Mouse (Mus musculus) neural tube, embryonic 12.5 days (tissue): ENCODE measurements at regions not wholly inside any gene's neighbourhood (a gene's known extent, or its start where the extent isn't known, plus 50 kb on each side); places are given as distances from the start of the nearest gene placed in this dataset.

ENCODE experiments used
- ATAC-seq: fragments of 200-750 bp; cut with Nextera tagmentation; 2 replicates; pipeline ENCODE4 v1.8.0; 2017; ENCODE audit warnings: low read depth, mild to moderate bottlenecking, moderate TSS enrichment, moderate library complexity; ENCODE audit not compliant: low FRiP score
- H3K27ac ChIP-seq: fragments of 300-500 bp; sonication (generic); 2 replicates; pipeline ENCODE4 v1.5.1; 2016
- H3K27me3 ChIP-seq: fragments of 300-500 bp; sonication (generic); replicated peaks from 2 replicates; pipeline ENCODE4 v1.6.1; 2016; ENCODE audit warnings: mild to moderate bottlenecking
- H3K36me3 ChIP-seq: fragments of 300-500 bp; sonication (generic); 2 replicates; pipeline ENCODE4 v1.6.1; 2016; ENCODE audit warnings: mild to moderate bottlenecking
- H3K4me1 ChIP-seq: fragments of 300-500 bp; sonication (generic); 2 replicates; pipeline ENCODE4 v1.6.1; 2016
- H3K4me2 ChIP-seq: fragments of 300-500 bp; sonication (generic); replicated peaks from 2 replicates; pipeline ENCODE4 v1.6.1; 2016; ENCODE audit warnings: mild to moderate bottlenecking
- H3K4me3 ChIP-seq: fragments of 300-500 bp; sonication (generic); 2 replicates; pipeline ENCODE4 v1.5.1; 2016
- H3K9ac ChIP-seq: fragments of 300-500 bp; sonication (generic); 2 replicates; pipeline ENCODE4 v1.6.1; 2016; ENCODE audit warnings: mild to moderate bottlenecking
- H3K9me3 ChIP-seq: fragments of 300-500 bp; sonication (generic); 2 replicates; pipeline ENCODE4 v1.6.1; 2016; ENCODE audit warnings: mild to moderate bottlenecking
- WGBS: fragments of 180-500 bp; shearing (Covaris S2); methylation state at CpG from one replicate; pipeline ENCODE4 v1.1.7; 2016; 5-methylcytosine and 5-hydroxymethylcytosine counted together

GRCm38 (mm10) chr12:110206271-110206670 lies 72.6 kb upstream of the Dio3 start:
- 54% methylated on average over 5 of the region's 5 CpGs for WGBS
- H3K9ac ChIP-seq, result no peak overlapping the region
- no peaks in the 10 kb centered on the region for H3K27me3 ChIP-seq
- ATAC-seq, result no peak
- H3K4me3 ChIP-seq, result no peak overlapping the region
- H3K27ac ChIP-seq, result no peak overlapping the region
- H3K9me3 ChIP-seq, result no peaks in the 10 kb centered on the region
- no peak overlapping the region for H3K4me2 ChIP-seq
- 0 out of 2 replicates have a peak, but pooled peaks cover 5% of the 10 kb centered on the region for H3K4me1 ChIP-seq
- H3K36me3 ChIP-seq, result no peaks in the 10 kb centered on the region

- 22% methylated on average over 6 of the region's 6 CpGs for WGBS
- no peak overlapping the region for H3K9ac ChIP-seq
- H3K36me3 ChIP-seq, result no peaks in the 10 kb centered on the region
- no peak overlapping the region for H3K4me3 ChIP-seq
- no peaks in the 10 kb centered on the region for H3K9me3 ChIP-seq
- H3K27ac ChIP-seq, result no peak overlapping the region
- no peak overlapping the region for H3K4me2 ChIP-seq
- 0 out of 2 replicates have a peak, but pooled peaks cover 5% of the 10 kb centered on the region for H3K4me1 ChIP-seq
- no peaks in the 10 kb centered on the region for H3K27me3 ChIP-seq
- no peak for ATAC-seq
These were observed 72.1 kb upstream of the Dio3 start for GRCm38 (mm10) chr12:110206812-110207211.

- Histone ChIP-seq H3K4me1 (0 out of 2 replicates have a peak, but pooled peaks cover 5% of the 10 kb centered on the region), H3K4me3 (no peak overlapping the region), H3K27me3 (no peaks in the 10 kb centered on the region), H3K9ac (no peak overlapping the region), H3K4me2 (no peak overlapping the region), H3K36me3 (no peaks in the 10 kb centered on the region), H3K9me3 (no peaks in the 10 kb centered on the region), H3K27ac (no peak overlapping the region)
- 38% methylated on average over 9 of the region's 9 CpGs for WGBS
- no peak for ATAC-seq
These were observed 71.5 kb upstream of the Dio3 start for GRCm38 (mm10) chr12:110207246-110207852.

GRCm38 (mm10) chr12:110212716-110213115 lies 66.2 kb upstream of the Dio3 start:
- Histone ChIP-seq H3K4me3 (no peak overlapping the region), H3K4me2 (no peak overlapping the region), H3K9me3 (no peaks in the 10 kb centered on the region), H3K4me1 (peaks cover 3% of the 10 kb centered on the region; the same call in 1 of the 2 replicates), H3K27ac (no peak overlapping the region), H3K27me3 (no peaks in the 10 kb centered on the region), H3K9ac (no peak overlapping the region), H3K36me3 (no peaks in the 10 kb centered on the region)
- ATAC-seq, result no peak
- 89% methylated on average over 4 of the region's 4 CpGs for WGBS

- Histone ChIP-seq H3K27me3 (no peaks in the 10 kb centered on the region), H3K4me2 (no peak overlapping the region), H3K4me3 (no peak overlapping the region), H3K4me1 (peaks cover 3% of the 10 kb centered on the region; the same call in 1 of the 2 replicates), H3K36me3 (no peaks in the 10 kb centered on the region), H3K9me3 (no peaks in the 10 kb centered on the region), H3K9ac (no peak overlapping the region), H3K27ac (no peak overlapping the region)
- no peak for ATAC-seq
- 38% methylated on average over 8 of the region's 8 CpGs for WGBS
These were observed 64.0 kb upstream of the Dio3 start for GRCm38 (mm10) chr12:110214833-110215232.

- Histone ChIP-seq H3K36me3 (no peaks in the 10 kb centered on the region), H3K27me3 (no peaks in the 10 kb centered on the region), H3K4me3 (no peak overlapping the region), H3K4me2 (no peak overlapping the region), H3K27ac (no peak overlapping the region), H3K4me1 (peaks cover 3% of the 10 kb centered on the region; the same call in 1 of the 2 replicates), H3K9ac (no peak overlapping the region), H3K9me3 (no peaks in the 10 kb centered on the region)
- WGBS, result 73% methylated on average over 6 of the region's 6 CpGs
- ATAC-seq, result no peak
These were observed 63.6 kb upstream of the Dio3 start for GRCm38 (mm10) chr12:110215311-110215710.

- H3K4me1 ChIP-seq, result peaks cover 2% of the 10 kb centered on the region; the same call in 1 of the 2 replicates
- no peak overlapping the region for H3K9ac ChIP-seq
- H3K4me3 ChIP-seq, result no peak overlapping the region
- H3K36me3 ChIP-seq, result no peaks in the 10 kb centered on the region
- no peak overlapping the region for H3K4me2 ChIP-seq
- no peak overlapping the region for H3K27ac ChIP-seq
- no peaks in the 10 kb centered on the region for H3K9me3 ChIP-seq
- H3K27me3 ChIP-seq, result no peaks in the 10 kb centered on the region
- ATAC-seq, result no peak
- 87% methylated on average over 8 of the region's 8 CpGs for WGBS
These were observed 59.1 kb upstream of the Dio3 start for GRCm38 (mm10) chr12:110219750-110220149.

GRCm38 (mm10) chr12:110220516-110220915 lies 58.4 kb upstream of the Dio3 start:
- ATAC-seq, result no peak
- Histone ChIP-seq H3K27ac (no peak overlapping the region), H3K4me2 (no peak overlapping the region), H3K36me3 (no peaks in the 10 kb centered on the region), H3K4me1 (no peaks in the 10 kb centered on the region), H3K4me3 (no peak overlapping the region), H3K9ac (no peak overlapping the region), H3K27me3 (no peaks in the 10 kb centered on the region), H3K9me3 (no peaks in the 10 kb centered on the region)
- WGBS, result 75% methylated on average over 8 of the region's 8 CpGs

GRCm38 (mm10) chr12:110221184-110221583 lies 57.7 kb upstream of the Dio3 start:
- H3K4me2 ChIP-seq, result no peak overlapping the region
- ATAC-seq, result no peak
- 67% methylated on average over 4 of the region's 4 CpGs for WGBS

GRCm38 (mm10) chr12:110221679-110222078 lies 57.2 kb upstream of the Dio3 start:
- H3K4me3 ChIP-seq, result no peak overlapping the region
- H3K36me3 ChIP-seq, result no peaks in the 10 kb centered on the region
- H3K9me3 ChIP-seq, result no peaks in the 10 kb centered on the region
- no peak overlapping the region for H3K27ac ChIP-seq
- no peak overlapping the region for H3K4me2 ChIP-seq
- WGBS, result 72% methylated on average over 3 of the region's 3 CpGs
- no peaks in the 10 kb centered on the region for H3K27me3 ChIP-seq
- no peak for ATAC-seq
- H3K4me1 ChIP-seq, result no peaks in the 10 kb centered on the region
- H3K9ac ChIP-seq, result no peak overlapping the region

More at GRCm38 (mm10) chr12:110221184-110221583, 57.7 kb upstream of the Dio3 start:
- Histone ChIP-seq H3K27ac (no peak overlapping the region), H3K9me3 (no peaks in the 10 kb centered on the region), H3K27me3 (no peaks in the 10 kb centered on the region), H3K36me3 (no peaks in the 10 kb centered on the region), H3K4me3 (no peak overlapping the region), H3K4me1 (no peaks in the 10 kb centered on the region), H3K9ac (no peak overlapping the region)

- no peaks in the 10 kb centered on the region for H3K9me3 ChIP-seq
- ATAC-seq, result no peak
- no peaks in the 10 kb centered on the region for H3K27me3 ChIP-seq
- H3K9ac ChIP-seq, result no peak overlapping the region
- no peak overlapping the region for H3K4me3 ChIP-seq
- no peak overlapping the region for H3K27ac ChIP-seq
- H3K4me2 ChIP-seq, result no peak overlapping the region
- no peaks in the 10 kb centered on the region for H3K36me3 ChIP-seq
- 90% methylated on average over 7 of the region's 7 CpGs for WGBS
- H3K4me1 ChIP-seq, result no peaks in the 10 kb centered on the region
These were observed 54.6 kb upstream of the Dio3 start for GRCm38 (mm10) chr12:110224250-110224649.

- Histone ChIP-seq H3K9ac (no peak overlapping the region), H3K27me3 (no peaks in the 10 kb centered on the region), H3K27ac (no peak overlapping the region), H3K4me2 (no peak overlapping the region), H3K9me3 (no peaks in the 10 kb centered on the region), H3K4me3 (no peak overlapping the region), H3K4me1 (no peaks in the 10 kb centered on the region), H3K36me3 (no peaks in the 10 kb centered on the region)
- WGBS, result 85% methylated on average over 12 of the region's 12 CpGs
- no peak for ATAC-seq
These were observed 50.9 kb upstream of the Dio3 start for GRCm38 (mm10) chr12:110228011-110228411.
